Mouse (Mus musculus) mesoderm, embryonic 11.5 days (tissue): ENCODE measurements at regions not wholly inside any gene's neighbourhood (a gene's known extent, or its start where the extent isn't known, plus 50 kb on each side); places are given as distances from the start of the nearest gene placed in this dataset.

ENCODE experiments used
- DNase-seq: peaks from one replicate; pipeline ENCODE4 v3.0.0-alpha.2; 2012; ENCODE audit warnings: low read depth, low spot score

GRCm38 (mm10) chr3:51019650-51020346 lies 204.4 kb upstream of the Noct start:
- no peak for DNase-seq

- DNase-seq, result no peak
These were observed 199.6 kb upstream of the Noct start for GRCm38 (mm10) chr3:51024655-51025054.

GRCm38 (mm10) chr3:51031821-51032220 lies 192.4 kb upstream of the Noct start:
- DNase-seq, result peak; percentile 67

- DNase-seq, result no peak
These were observed 191.0 kb upstream of the Noct start for GRCm38 (mm10) chr3:51033292-51033691.

DNA sequence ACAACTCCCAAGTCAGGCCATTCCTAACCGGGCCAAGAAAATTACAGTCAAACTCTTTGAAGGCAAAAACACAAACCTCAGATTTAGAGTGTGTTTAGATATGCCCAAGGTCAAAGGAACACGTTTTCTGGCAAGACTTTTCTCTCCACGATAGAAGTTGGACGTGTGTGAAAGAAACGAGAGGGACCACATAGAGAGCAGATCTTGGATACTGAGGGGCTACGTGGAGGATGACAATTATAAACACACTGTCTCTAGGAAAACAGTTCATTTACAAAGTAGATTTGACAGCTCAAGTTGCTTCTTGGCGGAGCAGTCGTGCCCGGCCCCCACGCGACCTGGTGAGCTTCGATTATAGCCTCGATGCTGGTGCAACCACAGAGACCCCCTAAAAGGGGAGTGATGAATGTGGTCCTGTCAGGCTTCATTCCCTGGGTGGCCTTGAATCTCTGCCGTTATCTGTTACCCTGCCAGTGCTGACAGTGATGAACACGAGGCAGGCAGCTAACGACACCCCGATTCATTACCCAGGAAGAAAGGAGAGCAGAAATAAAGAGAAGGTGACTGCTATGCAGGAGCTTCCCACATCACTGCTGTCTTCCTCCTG lies 187.4 kb upstream of the Noct start:
- no peak for DNase-seq

DNA sequence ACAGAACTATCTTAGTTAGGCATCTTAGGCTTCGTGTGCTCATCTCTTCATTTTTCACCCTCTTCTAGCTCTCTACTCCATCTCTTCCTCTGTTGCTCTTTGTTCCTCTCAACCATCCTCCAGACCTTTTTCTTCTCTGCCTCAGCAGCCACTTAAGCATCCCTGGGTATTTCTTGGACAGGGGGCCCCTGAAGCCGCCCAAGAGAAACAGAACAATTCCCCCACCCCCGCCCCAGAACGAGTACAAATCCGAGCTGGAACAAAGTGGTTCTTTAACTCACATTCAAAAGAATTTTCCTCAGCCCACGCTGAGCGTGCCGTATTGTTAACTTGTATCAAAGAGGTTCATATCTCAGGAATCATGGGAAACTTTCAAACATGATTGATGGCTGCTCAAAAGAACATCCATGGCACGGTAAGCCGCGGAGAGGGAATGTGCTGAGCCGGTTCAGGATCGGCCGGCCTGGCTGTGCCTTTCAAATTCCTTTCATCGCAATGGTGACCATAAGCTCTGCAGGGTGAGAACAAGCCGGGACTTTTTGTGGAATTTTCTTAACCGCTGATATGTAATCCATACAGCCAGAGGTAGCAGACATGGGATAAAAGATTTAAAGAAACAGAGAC lies 181.9 kb upstream of the Noct start:
- peak; percentile 32 for DNase-seq

- DNase-seq, result no peak
These were observed 175.5 kb upstream of the Noct start for GRCm38 (mm10) chr3:51048739-51049138.

- DNase-seq, result no peak
These were observed 174.1 kb upstream of the Noct start for GRCm38 (mm10) chr3:51050156-51050555.

- no peak for DNase-seq
These were observed 169.2 kb upstream of the Noct start for GRCm38 (mm10) chr3:51055004-51055403.

- peak; percentile 69 for DNase-seq
These were observed 160.0 kb upstream of the Noct start for GRCm38 (mm10) chr3:51064201-51064600.

DNA sequence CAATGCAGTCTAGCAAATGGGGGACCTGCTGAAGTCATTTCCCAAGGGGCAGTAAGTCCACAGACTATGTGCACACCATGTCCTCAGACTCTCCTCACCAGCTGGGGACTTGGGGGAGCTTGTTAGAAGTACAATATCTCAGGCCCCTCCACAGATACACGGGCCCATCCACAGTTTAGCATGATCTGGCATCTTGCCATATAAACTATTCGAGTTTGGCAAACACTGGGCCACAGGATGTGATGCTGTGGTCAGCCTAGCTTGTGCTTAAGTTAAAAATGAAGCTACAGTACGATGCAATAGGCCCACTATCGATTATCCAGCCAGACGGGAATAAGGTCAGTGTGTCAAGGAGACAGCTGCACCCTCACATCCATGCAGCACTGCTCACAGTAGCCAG lies 157.9 kb upstream of the Noct start:
- DNase-seq, result no peak

GRCm38 (mm10) chr3:51072417-51072816 lies 151.8 kb upstream of the Noct start:
- no peak for DNase-seq

- DNase-seq, result no peak
These were observed 151.1 kb upstream of the Noct start for GRCm38 (mm10) chr3:51073003-51073679.

GRCm38 (mm10) chr3:51073743-51074319 lies 150.4 kb upstream of the Noct start:
- no peak for DNase-seq

GRCm38 (mm10) chr3:51075219-51075920 lies 148.9 kb upstream of the Noct start:
- DNase-seq, result no peak

- DNase-seq, result no peak
These were observed 145.8 kb upstream of the Noct start for GRCm38 (mm10) chr3:51078459-51078858.

GRCm38 (mm10) chr3:51080415-51080814 lies 143.8 kb upstream of the Noct start:
- DNase-seq, result no peak

DNA sequence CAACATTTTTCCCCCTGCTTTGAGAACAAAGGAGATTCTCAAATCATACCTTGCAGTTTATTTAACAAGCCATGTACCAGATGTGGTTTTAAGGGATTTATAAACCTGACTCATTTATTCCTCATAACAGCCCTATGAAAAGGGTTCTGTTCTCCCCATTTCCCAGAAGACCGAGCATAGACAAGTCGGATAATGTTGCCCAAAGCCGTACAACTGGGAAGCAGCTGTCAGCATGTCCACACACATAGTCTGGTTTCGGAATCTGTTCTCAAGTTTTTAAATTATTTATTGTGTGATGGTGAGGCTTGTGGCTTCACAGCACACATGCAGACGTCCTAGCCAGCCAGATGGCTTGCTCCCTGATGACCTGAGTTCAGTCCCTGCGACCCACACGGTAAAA lies 143.4 kb upstream of the Noct start:
- no peak for DNase-seq

GRCm38 (mm10) chr3:51082831-51083575 lies 141.2 kb upstream of the Noct start:
- no peak for DNase-seq

DNA sequence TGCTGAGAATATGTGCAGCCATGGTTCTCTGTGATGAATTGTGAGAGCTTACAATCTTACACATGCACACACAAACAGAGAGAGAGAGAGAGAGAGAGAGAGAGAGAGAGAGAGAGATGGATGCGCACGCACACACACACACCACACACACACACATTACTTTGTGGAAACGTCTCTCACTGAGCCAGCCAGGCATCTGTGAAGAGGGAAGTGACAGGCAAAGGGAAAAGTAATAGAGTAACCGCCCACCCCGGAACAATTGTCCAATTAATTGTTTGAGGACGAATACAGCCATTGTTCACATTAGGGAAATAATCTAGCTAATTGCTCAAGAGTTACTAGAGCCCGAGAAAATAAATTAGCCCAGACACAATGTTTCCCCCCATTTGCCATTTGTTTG lies 140.7 kb upstream of the Noct start:
- DNase-seq, result no peak

- no peak for DNase-seq
These were observed 137.8 kb upstream of the Noct start for GRCm38 (mm10) chr3:51086441-51086849.
